Mouse (Mus musculus) CH12.LX (cell line): ENCODE data around the gene Pde4d.

ENCODE experiments used
- CTCF ChIP-seq, 2 experiments: IDR thresholded peaks in 1 of 2; conservative IDR thresholded peaks in 1 of 2; 2 replicates each; pipeline ENCODE4 v1.5.1; 2011 to 2012; ENCODE audit warnings: low read depth in 2 of 2, low read length in 2 of 2, improper control_type of control experiment in 1 of 2, inconsistent platforms in 1 of 2, mild to moderate bottlenecking in 1 of 2, moderate library complexity in 1 of 2
- EP300 ChIP-seq: IDR thresholded peaks from 2 replicates; pipeline ENCODE4 v1.6.1; 2011; ENCODE audit warnings: low read length, improper control_type of control experiment
- GABPA ChIP-seq: IDR thresholded peaks from 2 replicates; pipeline ENCODE4 v1.6.1; 2012; ENCODE audit warnings: low read depth, low read length, improper control_type of control experiment, inconsistent platforms; ENCODE audit not compliant: insufficient replicate concordance
- HCFC1 ChIP-seq: IDR thresholded peaks from 2 replicates; pipeline ENCODE4 v1.6.1; 2012; ENCODE audit warnings: low read depth, mild to moderate bottlenecking, inconsistent platforms, low read length, improper control_type of control experiment
- IRF4 ChIP-seq: IDR thresholded peaks from 2 replicates; pipeline ENCODE4 v1.6.1; 2014; ENCODE audit warnings: low read depth, mild to moderate bottlenecking, inconsistent platforms, low read length, improper control_type of control experiment
- POLR2A ChIP-seq: IDR thresholded peaks from 2 replicates; pipeline ENCODE4 v1.6.1; 2011; ENCODE audit warnings: low read depth, mild to moderate bottlenecking, improper control_type of control experiment, low read length
- RCOR1 ChIP-seq: conservative IDR thresholded peaks from 2 replicates; pipeline ENCODE4 v1.6.1; 2012; ENCODE audit warnings: low read depth, mild to moderate bottlenecking, inconsistent platforms, low read length, improper control_type of control experiment
- TBP ChIP-seq: conservative IDR thresholded peaks from 2 replicates; pipeline ENCODE4 v1.6.1; 2011; ENCODE audit warnings: low read depth, low read length, improper control_type of control experiment
- ZNF384 ChIP-seq: IDR thresholded peaks from 2 replicates; pipeline ENCODE4 v1.6.1; 2012; ENCODE audit warnings: low read depth, low read length, improper control_type of control experiment, inconsistent platforms

DNA sequence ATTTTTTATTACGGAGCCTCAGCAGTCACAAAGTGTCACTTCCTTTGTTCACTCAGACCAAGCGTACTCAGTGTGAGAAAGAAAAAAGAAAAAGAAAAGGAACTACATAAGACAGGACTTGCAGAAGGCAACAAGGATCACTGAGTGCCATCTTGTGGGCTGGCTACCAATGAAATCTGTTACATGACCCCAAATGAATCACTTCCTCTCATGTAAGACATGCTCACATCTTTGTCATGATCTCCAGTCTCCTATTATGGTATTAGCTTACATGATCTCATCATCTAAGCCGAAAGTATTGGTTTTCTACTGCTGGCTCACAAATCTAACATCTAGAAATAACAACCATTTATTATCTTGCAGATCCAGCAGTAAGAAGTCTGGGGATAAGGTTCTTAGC lies 709.0 kb downstream of the Pde4d start:
- TF ChIP-seq CTCF (conservative IDR thresholded peaks at IDR 0.05 in 1 of 2, IDR thresholded peaks at IDR 0.05 in 1 of 2; ENCODE audit: low read depth in 2 of 2, low read length in 2 of 2) (no peak; a peak in 1 of 4 replicates), POLR2A (no peak), HCFC1 (no peak), IRF4 (no peak), EP300 (no peak), RCOR1 (no peak), GABPA (no peak), TBP (no peak), ZNF384 (no peak)
